Mouse (Mus musculus) stomach, postnatal 0 days (tissue): ENCODE measurements around the gene Gm49673.
"Not testable (repeated sequence)": the region's sequence is repeated elsewhere in the genome, so short reads cannot be mapped to it uniquely, and the experiment has no call there.

ENCODE experiments used
- CTCF ChIP-seq: IDR thresholded peaks from 2 replicates; pipeline ENCODE4 v1.5.1; 2016; ENCODE audit warnings: antibody characterized with exemption, low read depth, mild to moderate bottlenecking, moderate library complexity
- EP300 ChIP-seq: optimal IDR thresholded peaks from 2 replicates; pipeline ENCODE3; 2016; ENCODE audit warnings: antibody characterized with exemption

DNA sequence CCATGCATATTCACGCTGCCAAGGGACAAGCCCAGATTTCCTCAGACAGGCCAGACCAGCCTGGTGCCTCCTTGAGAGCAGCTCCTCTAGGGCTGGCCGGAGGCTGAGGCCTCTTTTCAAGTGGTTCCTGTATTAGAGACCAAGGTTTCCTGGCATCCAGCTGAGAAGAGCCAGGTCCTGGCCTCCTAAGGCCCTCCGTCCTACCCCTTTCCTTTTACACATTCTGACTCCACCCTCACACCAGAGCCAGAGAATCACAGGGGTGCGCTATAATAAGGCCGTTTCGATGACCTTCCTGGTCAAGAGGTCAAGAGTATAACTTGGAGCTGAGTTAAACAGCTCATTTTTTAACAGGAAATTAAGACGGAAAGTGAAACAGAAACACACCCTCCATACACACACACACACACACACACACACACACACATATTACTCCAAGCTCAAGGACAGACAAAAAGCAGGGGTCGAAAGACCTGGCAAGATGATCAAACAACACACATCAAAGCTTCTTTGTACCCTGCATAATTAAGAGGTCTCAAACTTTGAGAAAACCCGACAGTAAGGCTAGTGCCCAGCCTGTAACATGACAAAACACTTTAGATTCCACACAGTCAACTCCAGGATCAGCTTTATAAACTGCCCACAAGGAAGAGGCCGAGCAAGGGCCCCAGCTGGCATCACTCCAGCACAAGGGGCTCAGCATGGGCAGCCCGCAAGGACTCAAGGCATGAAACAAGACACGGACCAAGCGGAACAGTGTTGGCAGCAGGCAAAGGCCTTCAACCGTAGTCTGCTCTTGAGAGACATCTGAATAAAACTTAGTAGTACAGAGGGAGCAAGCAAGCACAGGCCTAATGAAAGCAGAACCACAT is 3.5 kb downstream of the Gm49673 start:
- TF ChIP-seq EP300, CTCF: not testable (repeated sequence)
